Mouse (Mus musculus) liver, embryonic 14.5 days (tissue): ENCODE data around the gene E2f1.

ENCODE experiments used
- CTCF ChIP-seq: IDR thresholded peaks from 2 replicates; pipeline ENCODE4 v1.5.1; 2016; ENCODE audit warnings: antibody characterized with exemption, low read depth, control low read depth
- EP300 ChIP-seq: IDR thresholded peaks from 2 replicates; pipeline ENCODE4 v1.6.1; 2016; ENCODE audit warnings: antibody characterized with exemption, low read depth

DNA sequence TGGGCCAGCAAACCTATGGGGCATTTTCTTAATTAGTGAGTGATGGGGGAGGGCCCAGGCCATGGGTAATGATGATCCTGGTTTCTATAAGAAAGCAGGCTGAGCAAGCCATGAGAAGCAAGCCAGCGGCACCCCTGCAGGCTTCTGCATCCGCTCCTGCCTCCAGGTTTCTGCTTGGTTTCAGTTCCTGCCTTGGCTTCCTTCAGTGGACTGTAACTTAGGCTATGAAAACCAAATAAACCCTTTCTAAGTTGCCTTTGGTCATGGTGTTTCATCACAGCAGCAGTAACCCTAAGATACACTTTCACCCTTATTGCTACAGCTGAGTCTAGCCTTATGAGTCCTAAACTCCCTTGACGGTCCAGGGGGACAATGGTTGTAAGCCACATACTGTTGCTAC lies 27.7 kb upstream of the E2f1 start:
- no peak for TF ChIP-seq EP300
- TF ChIP-seq CTCF, result no peak
